Mouse (Mus musculus) thymus, postnatal 0 days (tissue): Measurements from ENCODE around the gene Fam161b. TPM values are rescaled to one million over a fixed set of nuclear protein-coding genes. Genes with fewer than 3 reads are reported as not detected.

Source experiments
- polyA plus RNA-seq: library from polyadenylated mRNA; unstranded; fragments of >200 nt; fragmentation: Nextera tagmentation; extraction: Ambion mirVana; gene quantifications from 2 replicates; pipeline ENCODE4 v1.2.1, GENCODE M21; 2015

The Fam161b gene
- polyA plus RNA-seq, 1 experiment from 2014 or later: 1.2 TPM

Other genes starting within 250 kb of the Fam161b start
- gene Dnal1, start 247.5 kb downstream of the Fam161b start, polyA plus RNA-seq: 1.6 and 2.1 TPM in 2 replicates
- gene Pnma1, start 213.3 kb downstream of the Fam161b start, polyA plus RNA-seq: 0.18 and 0.22 TPM in 2 replicates
- 5.1 and 6.3 TPM in 2 replicates for gene Elmsan1, start 143.0 kb downstream of the Fam161b start, polyA plus RNA-seq
- 34.7 and 35.7 TPM in 2 replicates for gene Ptgr2, start 76.6 kb downstream of the Fam161b start, polyA plus RNA-seq
- 87.5 and 93.0 TPM in 2 replicates for gene Zfp410, start 45.0 kb downstream of the Fam161b start, polyA plus RNA-seq
- gene Coq6, start 176 bp downstream of the Fam161b start, polyA plus RNA-seq: 30.3 and 36.6 TPM in 2 replicates
- 50.0 and 52.7 TPM in 2 replicates for gene Entpd5, start 47.2 kb upstream of the Fam161b start, polyA plus RNA-seq
- gene Bbof1, start 47.2 kb upstream of the Fam161b start, polyA plus RNA-seq: 1.7 and 2.8 TPM in 2 replicates
- gene Rnf113a2, start 55.4 kb upstream of the Fam161b start, polyA plus RNA-seq: 48.7 and 48.9 TPM in 2 replicates
- gene Aldh6a1, start 89.2 kb upstream of the Fam161b start, polyA plus RNA-seq: 16.0 and 17.3 TPM in 2 replicates
- 22.3 and 24.2 TPM in 2 replicates for gene Lin52, start 89.6 kb upstream of the Fam161b start, polyA plus RNA-seq
- 0.27 and 0.35 TPM in 2 replicates for gene Vsx2, start 207.9 kb upstream of the Fam161b start, polyA plus RNA-seq